ENCODE assay signal across 7 mouse cellular contexts in the genomic region with DNA sequence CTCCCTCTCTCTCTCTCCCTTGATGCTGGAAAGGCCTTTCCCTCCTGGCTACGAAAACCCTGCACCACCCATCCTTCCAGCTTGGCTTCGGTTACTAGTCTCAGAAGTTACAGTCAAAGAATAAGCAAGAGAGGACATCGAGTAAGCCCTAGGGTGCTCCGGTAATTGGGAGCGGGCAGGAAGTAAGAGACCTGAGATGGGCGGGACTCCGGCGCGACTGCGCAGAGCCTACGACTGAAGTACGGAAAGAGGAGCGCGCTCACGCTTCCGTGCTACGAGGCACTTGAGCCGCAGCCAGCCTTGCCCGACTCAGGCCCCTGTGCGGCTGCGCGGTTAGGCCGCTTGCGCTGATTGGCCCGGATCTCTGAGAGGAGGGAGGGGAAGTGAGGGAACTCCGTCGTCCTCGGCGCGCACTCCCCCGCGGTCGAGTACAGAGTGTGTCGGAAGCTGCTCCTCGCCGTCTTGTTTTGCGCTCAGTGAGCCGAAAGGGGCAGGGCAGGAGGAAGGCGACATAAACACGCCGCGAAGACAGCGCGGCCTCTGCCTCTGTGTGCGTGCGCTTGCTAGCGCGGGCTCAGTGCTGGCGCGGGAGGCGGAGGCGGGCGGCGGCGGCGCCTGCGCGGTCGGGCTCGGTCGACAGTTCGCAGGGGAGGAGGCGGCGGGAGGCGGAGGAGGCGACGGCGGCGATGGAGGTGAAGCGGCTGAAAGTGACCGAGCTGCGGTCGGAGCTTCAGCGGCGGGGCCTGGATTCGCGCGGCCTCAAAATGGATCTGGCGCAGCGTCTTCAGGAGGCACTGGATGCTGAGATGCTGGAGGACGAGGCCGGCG. TPM values are rescaled to one million over a fixed set of nuclear protein-coding genes. Genes with fewer than 3 reads are reported as not detected.
A peak's percentile ranks its signal among the peaks of the same experiment; 100 is the strongest.
DNase-seq lines count a peak whose midpoint lies in the region; ATAC-seq lines count a peak whose summit lies in the region.

A gene (plus strand): TSS at position 415 of the 828 bp plus-strand sequence.

- peaks cover 31% of the 10 kb centered on the region for H3K36me3 ChIP-seq in embryonic facial prominence, embryonic 12.5 days
- peaks cover 7% of the 10 kb centered on the region; the same call in 1 of the 2 replicates for H3K36me3 ChIP-seq in limb, embryonic 11.5 days (ENCODE audit: control insufficient read depth, insufficient read depth, low read length)
- H3K36me3 ChIP-seq in midbrain, embryonic 14.5 days (ENCODE audit: control insufficient read depth, insufficient read depth, low read length) = peaks cover 40% of the 10 kb centered on the region

- H3K4me3 ChIP-seq in embryonic facial prominence, embryonic 12.5 days = peak within 1 kb of the TSS; percentile 76
- H3K4me3 ChIP-seq in limb, embryonic 11.5 days (ENCODE audit: low read depth, low read length) = peak within 1 kb of the TSS; percentile 100
- peak within 1 kb of the TSS; percentile 98 for H3K4me3 ChIP-seq in midbrain, embryonic 14.5 days (replicated peaks; ENCODE audit: low read depth, low read length)

- H3K27ac ChIP-seq in embryonic facial prominence, embryonic 12.5 days = peak within 1 kb of the TSS; percentile 100
- H3K27ac ChIP-seq in limb, embryonic 11.5 days (replicated peaks; ENCODE audit: low read depth, low read length) = peak within 1 kb of the TSS; percentile 98
- peak within 1 kb of the TSS; percentile 94 for H3K27ac ChIP-seq in midbrain, embryonic 14.5 days (replicated peaks; ENCODE audit: low read depth, low read length)

- DNase-seq in adrenal gland, postnatal 25 days = peak; percentile 99
- DNase-seq in heart, adult 11 months = peak; percentile 100
- peak; percentile 97 for DNase-seq in kidney, adult 18-20 months
- DNase-seq in limb, embryonic 11.5 days (ENCODE audit: low spot score) = peak; percentile 95
- DNase-seq in midbrain, embryonic 14.5 days = peak; percentile 99
- peak; percentile 92 to 98 for DNase-seq in spleen, adult 18-20 months

- ATAC-seq in embryonic facial prominence, embryonic 12.5 days (ENCODE audit: insufficient number of reproducible peaks, insufficient read depth, low FRiP score, low TSS enrichment) = peak; percentile 97
- ATAC-seq in limb, embryonic 11.5 days (ENCODE audit: insufficient number of reproducible peaks, low FRiP score, low TSS enrichment, low read depth) = peak; percentile 96
- ATAC-seq in midbrain, embryonic 14.5 days (ENCODE audit: low FRiP score, low TSS enrichment) = peak; percentile 96

- H3K4me2 ChIP-seq in embryonic facial prominence, embryonic 12.5 days (replicated peaks) = peak within 1 kb of the TSS; percentile 86
- peak within 1 kb of the TSS; percentile 82 for H3K4me2 ChIP-seq in limb, embryonic 11.5 days (ENCODE audit: low read depth, severe bottlenecking)
- H3K4me2 ChIP-seq in midbrain, embryonic 14.5 days (ENCODE audit: low read length) = peak within 1 kb of the TSS; percentile 79

- peaks cover 36% of the 10 kb centered on the region for H3K4me1 ChIP-seq in embryonic facial prominence, embryonic 12.5 days
- H3K4me1 ChIP-seq in limb, embryonic 11.5 days (ENCODE audit: control insufficient read depth, insufficient read depth, low read length) = peaks cover 14% of the 10 kb centered on the region
- H3K4me1 ChIP-seq in midbrain, embryonic 14.5 days (ENCODE audit: control insufficient read depth, insufficient read depth, low read length) = peaks cover 37% of the 10 kb centered on the region

- WGBS in embryonic facial prominence, embryonic 12.5 days = 0% methylated on average over 82 of the region's 83 CpGs
- WGBS in limb, embryonic 11.5 days = under 1% methylated on average over 77 of the region's 83 CpGs
- under 1% methylated on average over 83 of the region's 83 CpGs for WGBS in midbrain, embryonic 14.5 days

- H3K9ac ChIP-seq in embryonic facial prominence, embryonic 12.5 days = peak within 1 kb of the TSS; percentile 99
- H3K9ac ChIP-seq in limb, embryonic 11.5 days (ENCODE audit: low read length) = peak within 1 kb of the TSS; percentile 95
- peak within 1 kb of the TSS; percentile 92 for H3K9ac ChIP-seq in midbrain, embryonic 14.5 days (replicated peaks; ENCODE audit: low read length)

- no peaks in the 10 kb centered on the region for H3K27me3 ChIP-seq in embryonic facial prominence, embryonic 12.5 days
- no peaks in the 10 kb centered on the region for H3K27me3 ChIP-seq in limb, embryonic 11.5 days (ENCODE audit: control insufficient read depth, insufficient read depth, low read length)
- no peaks in the 10 kb centered on the region for H3K27me3 ChIP-seq in midbrain, embryonic 14.5 days (ENCODE audit: control insufficient read depth, insufficient read depth, low read length)

- H3K9me3 ChIP-seq in embryonic facial prominence, embryonic 12.5 days = no peaks in the 10 kb centered on the region
- H3K9me3 ChIP-seq in limb, embryonic 11.5 days (ENCODE audit: control insufficient read depth, low read length) = no peaks in the 10 kb centered on the region
- H3K9me3 ChIP-seq in midbrain, embryonic 14.5 days (ENCODE audit: control insufficient read depth, low read length) = no peaks in the 10 kb centered on the region

RNA-seq across cellular contexts. Expression of the gene that starts here (rescaled TPM):
- total RNA-seq in adrenal gland, postnatal 25 days (2021) = 72.0 and 83.0 TPM in 2 replicates
- 6.2 TPM in 2 replicates for polyA plus RNA-seq in embryonic facial prominence, embryonic 12.5 days (2016; fragmentation: Nextera tagmentation; extraction: Ambion mirVana)
- polyA plus RNA-seq in limb, embryonic 11.5 days (2014; fragmentation: Nextera tagmentation; extraction: Ambion mirVana) = 6.9 and 8.0 TPM in 2 replicates
- 8.8 and 9.6 TPM in 2 replicates for polyA plus RNA-seq in midbrain, embryonic 14.5 days (2014; fragmentation: Nextera tagmentation; extraction: Ambion mirVana)

Comparison
In these comparisons a context has a peak if more than half of its experiments do, and no peak if none do; other contexts are left out.
1. Peak in every context shown above with its lines: DNase-seq, ATAC-seq, H3K4me3 ChIP-seq and H3K27ac ChIP-seq.